Comparison of ENCODE assay signal across 25 mouse cellular contexts in genomic region chr3:100364706-100365105, GRCm38 (mm10).
A peak's percentile ranks its signal among the peaks of the same experiment; 100 is the strongest.
DNase-seq lines count a peak whose midpoint lies in the region; ATAC-seq and TF ChIP-seq lines count a peak whose summit lies in the region.
"Had no signal": no experiment of that assay in that cellular context is flagged by ENCODE, and none has a peak within 500 bp of the region (broad histone marks: within the 10 kb centered on the region; RNA-seq: fewer than 3 reads in every experiment).

No protein-coding gene starts in this region.

- no peak overlapping the region for H3K9ac ChIP-seq in lung, postnatal 0 days (replicated peaks; ENCODE audit: low read depth)
- H3K9ac ChIP-seq: hindbrain, embryonic 14.5 days; liver, embryonic 15.5 days; lung, embryonic 15.5 days had no signal

- 89% methylated on average over 2 of the region's 2 CpGs for WGBS in lung, postnatal 0 days

- no peak for TF ChIP-seq CTCF in cortical plate, adult 2 months (IDR thresholded peaks at IDR 0.05; ENCODE audit: extremely low read depth, insufficient read depth, low read length)
- no peak for TF ChIP-seq CTCF in lung, postnatal 0 days (IDR thresholded peaks at IDR 0.05)

- 0 out of 2 replicates have a peak overlapping the region, but pooled peaks have one; percentile 83 for H3K27ac ChIP-seq in cortical plate, adult 2 months (ENCODE audit: insufficient read depth, low read length)
- no peak overlapping the region for H3K27ac ChIP-seq in lung, postnatal 0 days (ENCODE audit: low read length)
- H3K27ac ChIP-seq: forebrain, embryonic 10.5 days; heart, embryonic 10.5 days; hindbrain, embryonic 14.5 days; layer of hippocampus, adult 2 months; liver, embryonic 15.5 days; lung, embryonic 15.5 days had no signal

- H3K4me1 ChIP-seq in cortical plate, adult 2 months (ENCODE audit: control insufficient read depth, insufficient read depth, low read length) = peaks cover 2% of the 10 kb centered on the region; the same call in 1 of the 2 replicates
- no peaks in the 10 kb centered on the region for H3K4me1 ChIP-seq in lung, postnatal 0 days (ENCODE audit: insufficient read depth, low read depth, low read length)
- H3K4me1 ChIP-seq: forebrain, embryonic 10.5 days; heart, embryonic 10.5 days; liver, embryonic 15.5 days; lung, embryonic 15.5 days had no signal

- DNase-seq in frontal cortex, postnatal 36 days (ENCODE audit: low spot score in 2 of 2) = peak; percentile 43 to 48
- no peak for DNase-seq in frontal cortex, postnatal 10 days (ENCODE audit: low spot score in 2 of 2)
- peak; percentile 5 to 11 for DNase-seq in left cerebral cortex, adult 8-10 months (ENCODE audit: low spot score in 2 of 2)
- DNase-seq in left cerebral cortex, adult 18-20 months (ENCODE audit: low spot score in 2 of 2) = no peak
- peak; percentile 4 for DNase-seq in mesoderm, embryonic 11.5 days (ENCODE audit: low read depth, low spot score)
- DNase-seq in lung, postnatal 0 days (ENCODE audit: low spot score) = no peak
- DNase-seq: adrenal gland, postnatal 25 days; cerebellum, adult 9-11 months; gastrocnemius, postnatal 10 days; heart, postnatal 4 days; kidney, adult 18-20 months; kidney, postnatal 14 days; liver; lung, postnatal 4 days; thymus, postnatal 36 days had no signal

- no peak for ATAC-seq in lung, postnatal 0 days
- ATAC-seq: forebrain, embryonic 16.5 days; inflammation-experienced regulatory T-cells, adult 6 months; midbrain, embryonic 16.5 days had no signal

- no peak for TF ChIP-seq EP300 in lung, postnatal 0 days (IDR thresholded peaks at IDR 0.05)

- H3K9me3 ChIP-seq in lung, postnatal 0 days (ENCODE audit: low read length) = no peaks in the 10 kb centered on the region
- H3K9me3 ChIP-seq: forebrain, embryonic 10.5 days; heart, embryonic 10.5 days; liver, embryonic 15.5 days; lung, embryonic 15.5 days had no signal

- TF ChIP-seq POLR2A in cortical plate, adult 2 months (IDR thresholded peaks at IDR 0.05; ENCODE audit: extremely low read depth, insufficient read depth, low read length) = no peak

- no peaks in the 10 kb centered on the region for H3K36me3 ChIP-seq in lung, postnatal 0 days (ENCODE audit: insufficient read depth, low read length)
- H3K36me3 ChIP-seq: forebrain, embryonic 10.5 days; heart, embryonic 10.5 days; liver, embryonic 15.5 days; lung, embryonic 15.5 days had no signal

- H3K27me3 ChIP-seq in lung, postnatal 0 days (replicated peaks; ENCODE audit: insufficient read depth, low read length) = no peaks in the 10 kb centered on the region
- H3K27me3 ChIP-seq: lung, embryonic 15.5 days had no signal

- H3K4me2 ChIP-seq in lung, postnatal 0 days (replicated peaks; ENCODE audit: low read depth, low read length) = no peak overlapping the region
- H3K4me2 ChIP-seq: hindbrain, embryonic 14.5 days; liver, embryonic 15.5 days; lung, embryonic 15.5 days had no signal

- no peak overlapping the region for H3K4me3 ChIP-seq in cortical plate, adult 2 months (ENCODE audit: insufficient read depth, low read length)
- H3K4me3 ChIP-seq in lung, postnatal 0 days (ENCODE audit: low read depth, low read length) = no peak overlapping the region
- H3K4me3 ChIP-seq: forebrain, embryonic 10.5 days; heart, embryonic 10.5 days; layer of hippocampus, adult 2 months; liver, embryonic 15.5 days; lung, embryonic 15.5 days had no signal

Comparison
In these comparisons a context has a peak if more than half of its experiments do, and no peak if none do; other contexts are left out.
1. DNase-seq: peak in frontal cortex, postnatal 36 days (2 of 2), left cerebral cortex, adult 8-10 months (2 of 2) and mesoderm, embryonic 11.5 days (single experiment); none in frontal cortex, postnatal 10 days (0 of 2), left cerebral cortex, adult 18-20 months (0 of 2) and lung, postnatal 0 days (single experiment).